Mouse (Mus musculus): ENCODE measurements around the gene Mast4.
"Not testable (repeated sequence)": the region's sequence is repeated elsewhere in the genome, so short reads cannot be mapped to it uniquely, and the experiment has no call there.

Gene Mast4

GRCm38 (mm10) chr13:103334392-103334686, at the start of gene Mast4:
Gene Mast4 (minus strand): TSS chr13:103334497.
- DNase-seq: peak; percentile 92 to 97

GRCm38 (mm10) chr13:103374495-103374894, 40.2 kb upstream of the Mast4 start:
- no peak for DNase-seq

GRCm38 (mm10) chr13:103369194-103369593, 34.9 kb upstream of the Mast4 start:
- no peak for DNase-seq

GRCm38 (mm10) chr13:103363181-103363580, 28.9 kb upstream of the Mast4 start:
- no peak for DNase-seq

- DNase-seq: not testable (repeated sequence)
Observed at GRCm38 (mm10) chr13:103357415-103357814, 23.1 kb upstream of the Mast4 start.

- DNase-seq: not testable (repeated sequence)
Observed at GRCm38 (mm10) chr13:103356909-103357308, 22.6 kb upstream of the Mast4 start.

GRCm38 (mm10) chr13:103354737-103355136, 20.4 kb upstream of the Mast4 start:
- DNase-seq: no peak

- no peak for DNase-seq
Observed at GRCm38 (mm10) chr13:103344749-103345148, 10.5 kb upstream of the Mast4 start.

GRCm38 (mm10) chr13:103344006-103344720, 9.9 kb upstream of the Mast4 start:
- DNase-seq: no peak

GRCm38 (mm10) chr13:103341031-103341430, 6.7 kb upstream of the Mast4 start:
- DNase-seq: no peak

- no peak for DNase-seq
Observed at GRCm38 (mm10) chr13:103338616-103339015, 4.3 kb upstream of the Mast4 start.

- DNase-seq: peak; percentile 62 to 73
Observed at GRCm38 (mm10) chr13:103336237-103336636, 1.9 kb upstream of the Mast4 start.

- peak in 1 of 2 experiments; percentile 10 for DNase-seq
Observed at GRCm38 (mm10) chr13:103334723-103335458, 594 bp upstream of the Mast4 start.

GRCm38 (mm10) chr13:103333601-103334391, 501 bp downstream of the Mast4 start:
- peak; percentile 41 to 75 for DNase-seq

GRCm38 (mm10) chr13:103333153-103333552, 1.1 kb downstream of the Mast4 start:
- no peak for DNase-seq

- no peak for DNase-seq
Observed at GRCm38 (mm10) chr13:103332731-103333130, 1.6 kb downstream of the Mast4 start.

- DNase-seq: peak; percentile 55 to 59
Observed at GRCm38 (mm10) chr13:103331096-103331495, 3.2 kb downstream of the Mast4 start.

- DNase-seq: peak; percentile 70 to 71
Observed at GRCm38 (mm10) chr13:103328299-103328698, 6.0 kb downstream of the Mast4 start.

- DNase-seq: no peak
Observed at GRCm38 (mm10) chr13:103327843-103328242, 6.5 kb downstream of the Mast4 start.

- DNase-seq: no peak
Observed at GRCm38 (mm10) chr13:103326186-103326585, 8.1 kb downstream of the Mast4 start.

- DNase-seq: no peak
Observed at GRCm38 (mm10) chr13:103319881-103320280, 14.4 kb downstream of the Mast4 start.

- DNase-seq: no peak
Observed at GRCm38 (mm10) chr13:103319317-103319716, 15.0 kb downstream of the Mast4 start.

- DNase-seq: no peak
Observed at GRCm38 (mm10) chr13:103316777-103317367, 17.4 kb downstream of the Mast4 start.
